Mouse (Mus musculus): ENCODE data around the gene Thoc3.

- TF ChIP-seq CTCF (conservative IDR thresholded peaks at IDR 0.05; ENCODE audit: low read length), result no peak
- TF ChIP-seq NANOG (IDR thresholded peaks at IDR 0.05; ENCODE audit: borderline replicate concordance, low read length), result no peak
Observed at GRCm38 (mm10) chr13:54474996-54475395, 6.3 kb upstream of the Thoc3 start.
